Mouse (Mus musculus) heart, embryonic 13.5 days (tissue): ENCODE data around the gene Cdkal1. TPM values are rescaled to one million over a fixed set of nuclear protein-coding genes. Genes with fewer than 3 reads are reported as not detected.

Experiments
- ATAC-seq: fragments of 200-750 bp; cut with Nextera tagmentation; 2 replicates; pipeline ENCODE4 v1.8.0; 2017; ENCODE audit warnings: moderate TSS enrichment; ENCODE audit not compliant: insufficient number of reproducible peaks, low FRiP score, low TSS enrichment; ENCODE audit errors: extremely low read depth
- H3K27ac ChIP-seq: fragments of 300-500 bp; sonication (generic); replicated peaks from 2 replicates; pipeline ENCODE4 v1.5.1; 2015; ENCODE audit warnings: moderate library complexity, mild to moderate bottlenecking, inconsistent platforms
- H3K27me3 ChIP-seq: fragments of 300-500 bp; sonication (generic); replicated peaks from 2 replicates; pipeline ENCODE4 v1.6.1; 2015; ENCODE audit warnings: mild to moderate bottlenecking, inconsistent platforms
- H3K36me3 ChIP-seq: fragments of 300-500 bp; sonication (generic); 2 replicates; pipeline ENCODE4 v1.6.1; 2015; ENCODE audit warnings: mild to moderate bottlenecking, inconsistent platforms
- H3K4me1 ChIP-seq: fragments of 300-500 bp; sonication (generic); 2 replicates; pipeline ENCODE4 v1.6.1; 2015; ENCODE audit warnings: inconsistent platforms
- H3K4me2 ChIP-seq: fragments of 300-500 bp; sonication (generic); 2 replicates; pipeline ENCODE4 v1.6.1; 2015; ENCODE audit warnings: inconsistent platforms, mild to moderate bottlenecking, moderate library complexity
- H3K4me3 ChIP-seq: fragments of 300-500 bp; sonication (generic); 2 replicates; pipeline ENCODE4 v1.5.1; 2015; ENCODE audit warnings: moderate library complexity, mild to moderate bottlenecking, inconsistent platforms
- H3K9ac ChIP-seq: fragments of 300-500 bp; sonication (generic); 2 replicates; pipeline ENCODE4 v1.6.1; 2015; ENCODE audit warnings: inconsistent platforms, mild to moderate bottlenecking, moderate library complexity
- H3K9me3 ChIP-seq: fragments of 300-500 bp; sonication (generic); 2 replicates; pipeline ENCODE4 v1.6.1; 2016; ENCODE audit warnings: inconsistent platforms
- WGBS: fragments of 180-500 bp; shearing (Covaris S2); methylation state at CpG from one replicate; pipeline ENCODE4 v1.1.7; 2015; ENCODE audit warnings: mixed read lengths; 5-methylcytosine and 5-hydroxymethylcytosine counted together
- polyA plus RNA-seq: library from polyadenylated mRNA; unstranded; fragments of >200 nt; fragmentation: Nextera tagmentation; extraction: Ambion mirVana; gene quantifications from 2 replicates; pipeline ENCODE4 v1.2.1, GENCODE M21; 2015

Cdkal1 gene
- polyA plus RNA-seq, 1 experiment from 2014 or later = 19.7 TPM

DNA sequence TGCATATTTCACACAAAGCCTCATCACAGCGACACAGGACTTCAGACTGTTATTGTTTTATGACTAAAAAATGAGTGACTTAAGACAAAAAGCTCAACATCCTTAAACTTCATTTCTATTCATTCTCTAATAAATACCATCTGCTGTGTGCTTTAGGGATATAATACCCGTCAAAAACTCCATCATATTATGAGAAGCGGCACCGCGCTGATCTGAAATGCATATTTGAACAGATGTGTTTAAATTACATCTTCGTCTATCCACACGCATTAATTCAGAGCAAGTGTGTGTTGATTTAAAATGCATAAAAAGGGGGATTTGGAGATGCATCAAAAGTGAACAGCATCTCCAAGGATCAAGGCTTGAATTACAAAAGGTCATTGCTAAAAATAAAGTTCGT lies 365.1 kb downstream of the Cdkal1 start:
- Histone ChIP-seq H3K4me1 (no peaks in the 10 kb centered on the region), H3K4me2 (no peak overlapping the region), H3K27ac (no peak overlapping the region), H3K36me3 (no peaks in the 10 kb centered on the region), H3K27me3 (no peaks in the 10 kb centered on the region), H3K9me3 (no peaks in the 10 kb centered on the region), H3K4me3 (no peak overlapping the region), H3K9ac (no peak overlapping the region)
- 89% methylated on average over 8 of the region's 8 CpGs for WGBS
- ATAC-seq = no peak

DNA sequence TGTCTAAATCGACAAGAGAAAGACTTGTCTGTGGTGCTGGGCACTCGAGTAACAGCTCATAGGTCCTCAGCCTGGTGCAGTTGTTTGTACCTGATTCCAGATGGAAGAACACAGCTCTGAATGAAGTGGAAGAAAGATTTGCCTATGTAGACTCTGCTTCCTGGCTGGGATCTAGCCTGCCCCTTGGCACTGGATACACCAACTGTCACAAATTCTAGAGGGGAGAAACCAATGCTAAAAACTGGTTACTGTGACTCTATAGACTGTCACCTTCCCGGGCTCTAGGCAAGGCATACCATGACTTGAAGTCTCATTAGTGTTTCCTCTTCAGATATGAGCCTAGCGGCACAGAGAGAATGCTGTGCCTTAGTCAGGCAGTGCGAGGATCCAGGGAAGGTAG lies 366.0 kb downstream of the Cdkal1 start:
- Histone ChIP-seq H3K4me3 (no peak overlapping the region), H3K27ac (no peak overlapping the region), H3K9me3 (no peaks in the 10 kb centered on the region), H3K9ac (no peak overlapping the region), H3K36me3 (no peaks in the 10 kb centered on the region), H3K4me1 (no peaks in the 10 kb centered on the region), H3K4me2 (no peak overlapping the region), H3K27me3 (no peaks in the 10 kb centered on the region)
- no peak for ATAC-seq
- WGBS = 68% methylated on average over 5 of the region's 5 CpGs

DNA sequence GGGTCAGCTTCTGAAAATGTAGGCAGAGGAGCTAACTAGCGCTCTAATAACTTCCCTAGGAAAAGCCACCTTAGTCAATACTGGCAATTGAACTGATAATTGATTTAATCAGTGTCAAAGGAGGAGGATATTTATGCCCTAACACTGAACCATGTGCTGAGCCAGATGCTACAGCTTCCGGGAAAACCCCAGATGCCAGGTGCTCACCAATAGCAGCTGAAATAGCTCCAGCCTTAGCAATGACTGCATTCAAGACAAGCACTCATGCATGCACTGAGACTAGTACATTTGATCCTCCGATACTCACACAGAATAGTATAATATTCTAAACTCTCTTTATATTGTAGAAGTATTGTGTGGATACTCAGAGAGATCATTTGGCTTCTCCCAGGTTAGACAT lies 368.8 kb downstream of the Cdkal1 start:
- Histone ChIP-seq H3K9ac (no peak overlapping the region), H3K4me1 (no peaks in the 10 kb centered on the region), H3K27ac (no peak overlapping the region), H3K4me2 (no peak overlapping the region), H3K4me3 (no peak overlapping the region), H3K27me3 (no peaks in the 10 kb centered on the region), H3K36me3 (no peaks in the 10 kb centered on the region), H3K9me3 (no peaks in the 10 kb centered on the region)
- WGBS = 84% methylated on average over 3 of the region's 3 CpGs
- ATAC-seq = no peak

DNA sequence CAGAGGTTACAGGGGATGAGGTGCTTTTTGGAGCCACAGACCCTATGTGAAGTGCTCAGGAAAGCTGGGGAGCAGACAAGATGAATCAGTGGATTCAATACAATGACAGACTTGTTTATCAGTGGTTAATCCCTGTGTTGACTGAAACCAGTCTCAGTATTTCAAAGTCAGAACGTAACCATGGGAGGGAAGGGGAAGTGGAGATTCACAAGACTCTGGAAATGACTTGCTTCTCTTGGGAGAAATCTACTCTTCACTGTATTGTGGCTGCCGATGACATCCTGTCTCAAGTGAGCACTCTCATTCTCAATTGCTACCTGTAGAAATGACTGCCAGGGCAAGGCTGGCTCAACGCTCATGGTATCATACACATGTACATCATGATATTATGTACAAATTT lies 371.5 kb downstream of the Cdkal1 start:
- H3K9me3 ChIP-seq = no peaks in the 10 kb centered on the region
- no peak overlapping the region for H3K9ac ChIP-seq
- no peak overlapping the region for H3K27ac ChIP-seq
- H3K4me3 ChIP-seq = no peak overlapping the region
- 61% methylated on average over 3 of the region's 3 CpGs for WGBS
- H3K27me3 ChIP-seq = no peaks in the 10 kb centered on the region
- H3K4me2 ChIP-seq = no peak overlapping the region
- no peaks in the 10 kb centered on the region for H3K4me1 ChIP-seq
- no peak for ATAC-seq
- no peaks in the 10 kb centered on the region for H3K36me3 ChIP-seq

DNA sequence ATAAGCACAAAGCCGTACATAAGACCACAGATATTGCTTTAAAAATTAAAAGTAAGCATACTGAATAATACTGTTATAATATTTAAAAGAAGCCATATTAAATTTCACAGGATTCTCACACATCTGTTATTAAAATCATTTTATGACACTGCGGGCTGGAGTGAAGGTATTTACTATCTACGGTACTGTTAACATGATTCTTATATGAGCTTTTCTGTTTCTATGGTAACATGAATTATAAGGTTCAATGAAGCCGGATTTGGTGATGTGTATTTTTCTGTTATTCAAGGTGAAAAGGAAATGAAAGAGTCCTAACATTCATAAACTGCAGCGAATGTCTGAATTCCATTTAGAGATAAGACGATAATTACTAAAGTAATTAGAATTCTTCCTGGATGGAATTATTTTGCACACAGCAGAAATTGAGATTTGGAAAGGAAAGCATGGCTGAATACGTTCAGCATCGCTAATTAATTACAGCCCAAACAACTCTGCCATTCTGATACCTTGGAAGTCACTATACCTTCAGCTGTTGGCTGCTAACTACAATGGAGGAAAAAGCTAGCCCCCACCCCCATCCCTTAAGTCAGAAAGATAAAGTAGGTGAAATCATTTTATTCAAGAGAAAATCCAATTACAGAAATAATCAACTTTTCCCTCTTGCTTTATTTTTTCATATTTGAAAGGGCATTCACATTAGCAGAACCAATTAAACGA lies 373.2 kb downstream of the Cdkal1 start:
- no peak for ATAC-seq
- no peaks in the 10 kb centered on the region for H3K9me3 ChIP-seq
- H3K4me1 ChIP-seq = peaks cover 3% of the 10 kb centered on the region
- H3K4me3 ChIP-seq = no peak overlapping the region
- H3K27me3 ChIP-seq = no peaks in the 10 kb centered on the region
- 86% methylated on average over 9 of the region's 9 CpGs for WGBS
- no peaks in the 10 kb centered on the region for H3K36me3 ChIP-seq
- no peak overlapping the region for H3K9ac ChIP-seq
- no peak overlapping the region for H3K27ac ChIP-seq
- no peak overlapping the region for H3K4me2 ChIP-seq

DNA sequence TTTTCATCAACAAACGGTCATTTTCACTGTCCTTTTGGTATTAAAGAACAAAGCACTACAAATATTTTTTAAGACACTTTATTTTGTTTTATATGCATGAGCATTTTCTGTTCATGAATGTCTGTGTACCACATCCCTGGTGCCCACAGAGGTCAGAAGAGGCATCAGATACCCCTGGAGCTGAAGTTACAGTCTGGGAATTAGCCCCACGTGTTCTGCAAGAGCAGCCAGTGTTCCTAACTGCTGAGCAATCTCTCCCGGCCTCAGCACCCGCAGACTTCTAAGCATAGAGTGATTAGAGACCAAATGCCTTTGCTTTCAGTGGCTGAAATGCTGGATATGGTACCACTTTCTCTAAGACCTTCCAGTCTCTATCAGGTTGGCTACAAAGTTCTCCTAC lies 379.1 kb downstream of the Cdkal1 start:
- peaks cover 13% of the 10 kb centered on the region for H3K4me1 ChIP-seq
- H3K4me3 ChIP-seq = no peak overlapping the region
- H3K27ac ChIP-seq = peak overlapping the region; percentile 33
- 36% methylated on average over 4 of the region's 4 CpGs for WGBS
- H3K4me2 ChIP-seq = no peak overlapping the region
- no peaks in the 10 kb centered on the region for H3K9me3 ChIP-seq
- peaks cover 5% of the 10 kb centered on the region; the same call in 1 of the 2 replicates for H3K36me3 ChIP-seq
- H3K9ac ChIP-seq = no peak overlapping the region
- no peak for ATAC-seq
- H3K27me3 ChIP-seq = no peaks in the 10 kb centered on the region

DNA sequence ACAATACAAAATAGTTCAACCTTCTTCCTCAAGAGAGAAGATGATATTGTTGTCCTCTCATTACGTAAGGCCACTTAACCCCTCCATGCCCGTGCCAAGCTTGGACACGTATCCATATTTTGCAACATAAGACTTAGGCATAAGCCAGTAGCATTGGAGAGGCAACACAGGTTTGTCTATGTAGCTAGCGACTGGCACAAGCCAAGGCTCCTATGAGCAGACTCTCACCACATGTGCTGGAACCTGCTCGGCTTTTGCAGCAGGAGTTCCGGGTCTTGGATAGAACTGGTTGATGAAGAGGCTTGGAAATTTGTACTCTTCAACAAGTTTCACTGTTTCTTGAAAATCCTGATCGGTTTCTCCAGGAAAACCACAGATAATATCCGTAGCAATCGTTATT lies 381.2 kb downstream of the Cdkal1 start:
- Histone ChIP-seq H3K4me3 (no peak overlapping the region), H3K4me1 (peaks cover 13% of the 10 kb centered on the region), H3K4me2 (no peak overlapping the region), H3K27me3 (no peaks in the 10 kb centered on the region), H3K9ac (no peak overlapping the region), H3K9me3 (no peaks in the 10 kb centered on the region), H3K27ac (no peak overlapping the region), H3K36me3 (peaks cover 5% of the 10 kb centered on the region; the same call in 1 of the 2 replicates)
- 87% methylated on average over 9 of the region's 9 CpGs for WGBS
- ATAC-seq = no peak

DNA sequence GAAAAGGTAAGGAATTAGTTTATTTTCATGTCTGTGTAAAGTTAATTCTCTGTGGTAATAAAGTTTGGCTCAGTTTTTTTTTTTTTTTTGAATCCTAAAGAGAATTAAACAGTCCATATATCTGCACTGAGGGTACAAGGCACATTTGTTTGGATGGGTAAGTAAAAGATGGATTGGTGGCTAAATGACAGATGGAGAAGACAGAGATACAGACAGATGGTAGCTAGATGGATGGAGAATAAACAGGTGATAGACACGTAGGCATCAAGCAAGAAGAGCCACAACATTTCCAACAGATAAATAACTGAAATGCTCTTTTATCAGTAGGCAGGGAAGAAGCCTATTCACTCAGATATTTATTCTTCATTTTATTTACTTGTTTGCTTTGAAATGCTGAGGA lies 381.7 kb downstream of the Cdkal1 start:
- no peak for ATAC-seq
- Histone ChIP-seq H3K4me3 (no peak overlapping the region), H3K9me3 (no peaks in the 10 kb centered on the region), H3K27ac (no peak overlapping the region), H3K27me3 (no peaks in the 10 kb centered on the region), H3K4me1 (peaks cover 13% of the 10 kb centered on the region), H3K4me2 (no peak overlapping the region), H3K36me3 (peaks cover 5% of the 10 kb centered on the region; the same call in 1 of the 2 replicates), H3K9ac (no peak overlapping the region)
- WGBS = 94% methylated on average over 1 of the region's 1 CpGs

DNA sequence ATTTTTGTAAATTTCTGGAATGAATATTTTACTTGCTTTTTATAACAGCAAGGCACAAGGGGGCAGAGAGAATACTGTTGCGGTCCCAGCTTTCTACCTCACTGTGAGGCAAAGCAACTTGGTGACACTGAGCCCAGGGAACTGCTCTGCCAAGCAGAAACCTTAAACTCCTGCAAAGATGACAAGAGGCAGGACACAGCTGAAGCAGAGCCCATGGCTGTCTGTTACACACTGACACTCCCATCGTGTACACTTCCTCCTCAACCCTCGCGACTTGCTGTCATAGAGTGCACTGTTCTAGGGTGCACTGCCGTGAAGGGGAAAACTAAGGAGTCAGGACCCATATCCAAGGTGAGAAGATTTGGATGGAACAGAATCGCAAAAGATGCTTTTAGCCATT lies 393.2 kb downstream of the Cdkal1 start:
- Histone ChIP-seq H3K36me3 (no peaks in the 10 kb centered on the region), H3K9me3 (no peaks in the 10 kb centered on the region), H3K9ac (no peak overlapping the region), H3K27me3 (no peaks in the 10 kb centered on the region), H3K4me2 (no peak overlapping the region), H3K4me3 (no peak overlapping the region), H3K27ac (no peak overlapping the region), H3K4me1 (peaks cover 16% of the 10 kb centered on the region)
- WGBS = 73% methylated on average over 6 of the region's 6 CpGs
- no peak for ATAC-seq

DNA sequence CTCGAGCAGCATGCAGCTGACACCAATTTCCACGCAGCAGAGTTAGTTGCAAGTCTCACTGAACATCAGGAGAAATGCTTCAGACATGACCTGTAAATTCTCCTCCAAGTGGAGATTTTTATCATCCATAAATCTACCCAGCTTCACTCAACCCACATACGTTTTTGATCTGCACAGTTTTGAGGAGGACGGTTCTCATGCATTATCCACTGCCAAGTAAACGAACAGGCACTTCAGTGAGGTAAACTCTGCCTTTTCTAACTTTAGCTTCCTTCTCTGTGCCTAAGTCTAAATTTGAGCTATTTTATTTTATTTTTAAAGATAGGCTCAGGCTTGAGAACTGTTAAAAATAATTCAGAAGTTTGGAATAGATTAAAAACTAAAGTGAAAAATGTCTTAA lies 394.7 kb downstream of the Cdkal1 start:
- H3K9ac ChIP-seq = no peak overlapping the region
- 73% methylated on average over 5 of the region's 5 CpGs for WGBS
- no peaks in the 10 kb centered on the region for H3K36me3 ChIP-seq

DNA sequence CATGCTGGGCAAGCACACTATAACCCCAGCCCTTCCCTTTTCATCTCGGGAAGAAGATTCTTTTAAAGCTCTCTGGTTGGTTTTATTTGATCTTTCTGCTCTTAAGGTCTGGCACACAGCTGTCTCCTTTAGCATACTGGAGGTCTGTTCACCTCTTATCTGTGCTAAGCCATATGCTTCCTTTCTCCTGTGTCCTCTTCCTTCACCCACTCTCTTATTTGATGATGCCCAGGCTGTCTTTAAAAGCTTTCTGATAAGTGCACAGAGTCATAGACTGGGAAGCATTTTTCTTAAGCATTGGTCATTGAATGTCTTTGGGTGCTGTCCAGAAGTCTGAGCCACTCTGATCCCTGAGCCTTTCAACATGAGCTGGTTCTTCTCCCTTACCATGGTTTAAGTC lies 397.1 kb downstream of the Cdkal1 start:
- Histone ChIP-seq H3K9ac (no peak overlapping the region), H3K36me3 (no peaks in the 10 kb centered on the region), H3K4me3 (no peak overlapping the region), H3K4me1 (peaks cover 16% of the 10 kb centered on the region), H3K4me2 (no peak overlapping the region), H3K27me3 (no peaks in the 10 kb centered on the region), H3K9me3 (no peaks in the 10 kb centered on the region), H3K27ac (no peak overlapping the region)
- ATAC-seq = no peak
- WGBS = 15% methylated on average over 1 of the region's 1 CpGs

More for the DNA sequence above, 394.7 kb downstream of the Cdkal1 start:
- Histone ChIP-seq H3K4me3 (no peak overlapping the region), H3K4me1 (peaks cover 16% of the 10 kb centered on the region), H3K27ac (no peak overlapping the region), H3K9me3 (no peaks in the 10 kb centered on the region), H3K4me2 (no peak overlapping the region), H3K27me3 (no peaks in the 10 kb centered on the region)
- ATAC-seq = no peak

DNA sequence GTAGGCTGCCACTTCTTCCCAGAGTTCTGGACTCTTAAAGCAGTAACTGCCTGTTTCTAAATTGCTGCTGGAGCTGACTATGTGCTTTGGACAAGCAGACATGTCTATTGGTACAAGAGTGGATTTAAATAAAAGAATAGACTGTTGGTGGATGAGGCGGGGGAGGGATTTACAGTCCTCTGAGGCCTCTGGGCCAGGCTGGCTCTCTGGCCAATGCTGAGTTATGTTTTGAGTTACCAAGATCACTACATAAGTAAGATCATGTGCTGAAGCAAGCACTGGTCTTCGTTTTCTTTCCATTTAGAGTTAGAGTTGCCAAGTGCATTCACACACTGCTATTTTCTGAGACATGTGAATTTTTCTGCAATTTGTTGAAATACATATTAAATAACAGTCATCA lies 418.4 kb downstream of the Cdkal1 start:
- ATAC-seq = no peak
- H3K27ac ChIP-seq = no peak overlapping the region
- no peaks in the 10 kb centered on the region for H3K27me3 ChIP-seq
- H3K9ac ChIP-seq = no peak overlapping the region
- no peak overlapping the region for H3K4me3 ChIP-seq
- H3K4me2 ChIP-seq = no peak overlapping the region
- 88% methylated on average over 2 of the region's 2 CpGs for WGBS
- peaks cover 2% of the 10 kb centered on the region; the same call in 1 of the 2 replicates for H3K36me3 ChIP-seq
- no peaks in the 10 kb centered on the region for H3K9me3 ChIP-seq
- H3K4me1 ChIP-seq = peaks cover 6% of the 10 kb centered on the region
